In the genomic region with DNA sequence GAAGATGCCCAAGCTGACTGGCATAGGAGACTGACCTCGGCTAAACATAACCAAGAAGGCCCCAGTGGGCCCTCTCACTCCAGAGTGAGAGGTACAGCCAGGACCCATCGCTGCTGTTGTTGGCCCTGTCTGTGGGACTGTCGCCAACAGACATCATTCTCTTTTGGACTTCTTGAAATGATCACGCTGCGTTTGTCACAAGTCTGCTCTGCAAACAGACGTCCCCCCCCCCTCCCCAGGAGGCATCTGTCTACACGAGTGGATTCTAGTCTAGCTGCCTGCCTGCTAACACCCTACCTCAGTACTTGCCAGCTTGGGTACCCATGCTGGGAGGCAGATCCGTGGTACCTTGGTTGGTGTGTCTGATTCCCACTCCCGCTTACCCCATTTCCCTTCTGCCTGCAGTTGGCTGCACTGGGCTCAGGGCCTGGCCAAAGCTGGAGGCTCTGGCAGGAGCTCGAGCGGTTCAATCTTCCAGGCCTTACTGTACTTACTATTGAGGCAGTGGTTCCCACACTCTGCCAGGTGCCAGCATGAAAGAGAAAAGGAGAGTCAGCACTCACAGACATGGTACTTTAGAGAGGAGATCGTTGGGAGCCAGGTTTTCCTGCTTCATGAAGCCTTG, we compare ENCODE assay signal across 14 mouse cellular contexts.
DNase-seq lines count a peak whose midpoint lies in the region; ATAC-seq and TF ChIP-seq lines count a peak whose summit lies in the region.
"Had no signal": no experiment of that assay in that cellular context is flagged by ENCODE, and none has a peak within 500 bp of the region (broad histone marks: within the 10 kb centered on the region; RNA-seq: fewer than 3 reads in every experiment).

No protein-coding gene starts in this region.

- peaks cover 27% of the 10 kb centered on the region for H3K4me1 ChIP-seq in lung, embryonic 15.5 days
- peaks cover 33% of the 10 kb centered on the region for H3K4me1 ChIP-seq in heart, embryonic 10.5 days

- H3K27me3 ChIP-seq in lung, embryonic 15.5 days: no peaks in the 10 kb centered on the region
- no peaks in the 10 kb centered on the region for H3K27me3 ChIP-seq in heart, embryonic 10.5 days (ENCODE audit: insufficient read depth, poor library complexity, severe bottlenecking)
- H3K27me3 ChIP-seq: embryonic facial prominence, embryonic 12.5 days had no signal

- DNase-seq in gastrocnemius, adult 2 months: peak; percentile 56
- DNase-seq in gastrocnemius, postnatal 4 days (ENCODE audit: low spot score in 2 of 2): no peak
- no peak for DNase-seq in lung, postnatal 25 days (ENCODE audit: low spot score)
- DNase-seq in heart, embryonic 10.5 days (ENCODE audit: low spot score): no peak
- peak; percentile 54 for DNase-seq in lung, postnatal 10 days
- DNase-seq in urinary bladder, postnatal 4 days (ENCODE audit: low spot score in 2 of 2): no peak
- no peak for DNase-seq in c-Kit-positive CD71-positive TER-119-positive erythroid progenitor cells, embryonic 14.5 days (ENCODE audit: low spot score)
- DNase-seq: cerebellum, postnatal 25 days; kidney, adult 8-10 months; liver; right cerebral cortex, postnatal 25 days had no signal

- 56% methylated on average over 12 of the region's 12 CpGs for WGBS in lung, embryonic 15.5 days
- WGBS in heart, embryonic 10.5 days: 72% methylated on average over 12 of the region's 12 CpGs

- no peak for ATAC-seq in lung, embryonic 15.5 days (ENCODE audit: borderline replicate concordance, extremely low read depth, low FRiP score, low TSS enrichment)

- H3K36me3 ChIP-seq in lung, embryonic 15.5 days: no peaks in the 10 kb centered on the region
- no peaks in the 10 kb centered on the region for H3K36me3 ChIP-seq in heart, embryonic 10.5 days
- H3K36me3 ChIP-seq: embryonic facial prominence, embryonic 12.5 days had no signal

- intact Hi-C loops in gastrocnemius, adult 2 months (cut with DNase I): loop anchor here (10.0 kb wide), 1 partner anchor 509 kb away; no protein-coding TSS in a partner anchor

- H3K9ac ChIP-seq in lung, embryonic 15.5 days: no peak overlapping the region
- H3K9ac ChIP-seq: embryonic facial prominence, embryonic 12.5 days had no signal

- no peaks in the 10 kb centered on the region for H3K9me3 ChIP-seq in lung, embryonic 15.5 days
- H3K9me3 ChIP-seq in heart, embryonic 10.5 days: no peaks in the 10 kb centered on the region
- H3K9me3 ChIP-seq: embryonic facial prominence, embryonic 12.5 days; megakaryocyte, embryonic 14.5 days had no signal

- H3K4me3 ChIP-seq in gastrocnemius, adult 2 months: peak overlapping the region; percentile 8; the same call in 1 of the 2 replicates
- H3K4me3 ChIP-seq in lung, embryonic 15.5 days: no peak overlapping the region
- H3K4me3 ChIP-seq in heart, embryonic 10.5 days: peak overlapping the region; percentile 50; the same call in 1 of the 2 replicates
- H3K4me3 ChIP-seq: embryonic facial prominence, embryonic 12.5 days; megakaryocyte, embryonic 14.5 days had no signal

- H3K27ac ChIP-seq in gastrocnemius, adult 2 months: peak overlapping the region; percentile 91
- H3K27ac ChIP-seq in lung, embryonic 15.5 days: peak overlapping the region; percentile 82
- H3K27ac ChIP-seq in heart, embryonic 10.5 days: peak overlapping the region; percentile 89
- H3K27ac ChIP-seq: embryonic facial prominence, embryonic 12.5 days had no signal

- TF ChIP-seq CTCF in gastrocnemius, adult 2 months (IDR thresholded peaks at IDR 0.05): no peak

- H3K4me2 ChIP-seq in lung, embryonic 15.5 days: no peak overlapping the region
- H3K4me2 ChIP-seq: embryonic facial prominence, embryonic 12.5 days had no signal

Comparison
In these comparisons a context has a peak if more than half of its experiments do, and no peak if none do; other contexts are left out.
1. DNase-seq: peak in gastrocnemius, adult 2 months (single experiment) and lung, postnatal 10 days (single experiment); none in gastrocnemius, postnatal 4 days (0 of 2), lung, postnatal 25 days (single experiment), heart, embryonic 10.5 days (single experiment), urinary bladder, postnatal 4 days (0 of 2) and c-Kit-positive CD71-positive TER-119-positive erythroid progenitor cells, embryonic 14.5 days (single experiment).
2. Peak in every context shown above with its lines, with median percentiles within 50 percentile points of each other: H3K27ac ChIP-seq.